Mouse (Mus musculus) stomach, postnatal 0 days (tissue): ENCODE measurements around the gene Nfia. TPM values are rescaled to one million over a fixed set of nuclear protein-coding genes. Genes with fewer than 3 reads are reported as not detected.
A peak's percentile ranks its signal among the peaks of the same experiment; 100 is the strongest.

ENCODE experiments used
- ATAC-seq: fragments of 200-750 bp; cut with Nextera tagmentation; 2 replicates; pipeline ENCODE4 v1.8.0; 2017; ENCODE audit not compliant: low FRiP score, low TSS enrichment
- DNase-seq: peaks from one replicate; pipeline ENCODE4 v3.0.0-alpha.2; 2016; ENCODE audit warnings: low spot score
- H3K27ac ChIP-seq: fragments of 300-500 bp; sonication (generic); replicated peaks from 2 replicates; pipeline ENCODE4 v1.5.1; 2014; ENCODE audit warnings: mild to moderate bottlenecking, control low read depth
- H3K27me3 ChIP-seq: fragments of 300-500 bp; sonication (generic); 2 replicates; pipeline ENCODE4 v1.6.1; 2014; ENCODE audit warnings: low read length; ENCODE audit not compliant: control insufficient read depth, insufficient read depth
- H3K36me3 ChIP-seq: fragments of 300-500 bp; sonication (generic); 2 replicates; pipeline ENCODE4 v1.6.1; 2014; ENCODE audit warnings: low read length, mixed read lengths; ENCODE audit not compliant: control insufficient read depth, insufficient read depth
- H3K4me1 ChIP-seq: fragments of 300-500 bp; sonication (generic); replicated peaks from 2 replicates; pipeline ENCODE4 v1.6.1; 2014; ENCODE audit warnings: antibody characterized with exemption; ENCODE audit not compliant: control insufficient read depth, insufficient read depth
- H3K4me2 ChIP-seq: fragments of 300-500 bp; sonication (generic); replicated peaks from 2 replicates; pipeline ENCODE4 v1.6.1; 2014; ENCODE audit warnings: low read depth, mild to moderate bottlenecking, control low read depth, moderate library complexity
- H3K4me3 ChIP-seq: fragments of 300-500 bp; sonication (generic); 2 replicates; pipeline ENCODE4 v1.5.1; 2014; ENCODE audit warnings: low read depth, low read length, control low read depth
- H3K9ac ChIP-seq: fragments of 300-500 bp; sonication (generic); 2 replicates; pipeline ENCODE4 v1.6.1; 2014; ENCODE audit warnings: mild to moderate bottlenecking, low read length, control low read depth, mixed read lengths
- H3K9me3 ChIP-seq: fragments of 300-500 bp; sonication (generic); 2 replicates; pipeline ENCODE4 v1.6.1; 2016; ENCODE audit warnings: low read length; ENCODE audit not compliant: control insufficient read depth
- CTCF ChIP-seq: IDR thresholded peaks from 2 replicates; pipeline ENCODE4 v1.5.1; 2016; ENCODE audit warnings: antibody characterized with exemption, low read depth, mild to moderate bottlenecking, moderate library complexity
- EP300 ChIP-seq: optimal IDR thresholded peaks from 2 replicates; pipeline ENCODE3; 2016; ENCODE audit warnings: antibody characterized with exemption
- WGBS: fragments of 180-500 bp; shearing (Covaris S2); extraction: QIAGEN DNeasy Blood & Tissue Kit; methylation state at CpG from one replicate; pipeline ENCODE4 v1.1.7; 2014; 5-methylcytosine and 5-hydroxymethylcytosine counted together
- polyA plus RNA-seq: library from polyadenylated mRNA; unstranded; fragments of >200 nt; fragmentation: Nextera tagmentation; extraction: Ambion mirVana; gene quantifications from 2 replicates; pipeline ENCODE4 v1.2.1, GENCODE M21; 2015

Gene Nfia
- polyA plus RNA-seq, 1 experiment from 2014 or later, result 26.0 TPM

GRCm38 (mm10) chr4:97743932-97744331 is 28.6 kb upstream of the Nfia start:
- Histone ChIP-seq H3K9ac (no peak overlapping the region), H3K27ac (no peak overlapping the region), H3K36me3 (no peaks in the 10 kb centered on the region), H3K4me2 (no peak overlapping the region), H3K9me3 (no peaks in the 10 kb centered on the region), H3K27me3 (no peaks in the 10 kb centered on the region), H3K4me1 (no peaks in the 10 kb centered on the region), H3K4me3 (no peak overlapping the region)
- DNase-seq (no peak), ATAC-seq (no peak)
- 52% methylated on average over 5 of the region's 5 CpGs for WGBS
- TF ChIP-seq CTCF (no peak), EP300 (no peak)

- H3K9ac ChIP-seq, result peak overlapping the region; percentile 45
- ATAC-seq, result peak; percentile 61
- 7% methylated on average over 32 of the region's 32 CpGs for WGBS
Measured at GRCm38 (mm10) chr4:97745296-97746105, 27.0 kb upstream of the Nfia start.

GRCm38 (mm10) chr4:97746106-97746900 is 26.2 kb upstream of the Nfia start:
- no peak overlapping the region for H3K27ac ChIP-seq
- DNase-seq, result no peak
- no peaks in the 10 kb centered on the region for H3K27me3 ChIP-seq
- WGBS, result 12% methylated on average over 19 of the region's 19 CpGs
- no peaks in the 10 kb centered on the region for H3K9me3 ChIP-seq
- TF ChIP-seq CTCF, result no peak
- TF ChIP-seq EP300, result no peak
- peak overlapping the region; percentile 45 for H3K9ac ChIP-seq
- peak overlapping the region; percentile 75 for H3K4me2 ChIP-seq
- H3K4me1 ChIP-seq, result no peaks in the 10 kb centered on the region
- peak overlapping the region; percentile 41 for H3K4me3 ChIP-seq
- no peaks in the 10 kb centered on the region for H3K36me3 ChIP-seq
- peak; percentile 19; the same call in 1 of the 2 replicates for ATAC-seq

More at GRCm38 (mm10) chr4:97745296-97746105, 27.0 kb upstream of the Nfia start:
- Histone ChIP-seq H3K27me3 (no peaks in the 10 kb centered on the region), H3K9me3 (no peaks in the 10 kb centered on the region), H3K4me1 (no peaks in the 10 kb centered on the region), H3K4me2 (peak overlapping the region; percentile 75), H3K36me3 (no peaks in the 10 kb centered on the region), H3K4me3 (peak overlapping the region; percentile 41), H3K27ac (no peak overlapping the region)
- peak; percentile 71 for DNase-seq
- TF ChIP-seq CTCF (peak; percentile 85), EP300 (no peak)

- Histone ChIP-seq H3K9ac (no peak overlapping the region), H3K4me3 (no peak overlapping the region), H3K27me3 (no peaks in the 10 kb centered on the region), H3K36me3 (no peaks in the 10 kb centered on the region), H3K9me3 (no peaks in the 10 kb centered on the region), H3K4me2 (no peak overlapping the region), H3K4me1 (no peaks in the 10 kb centered on the region; the same call in 1 of the 2 replicates), H3K27ac (no peak overlapping the region)
- no peak for DNase-seq
- TF ChIP-seq EP300, result no peak
- no peak for TF ChIP-seq CTCF
- no peak for ATAC-seq
- 54% methylated on average over 4 of the region's 4 CpGs for WGBS
Measured at GRCm38 (mm10) chr4:97750401-97750800, 22.1 kb upstream of the Nfia start.

- H3K4me2 ChIP-seq, result peak overlapping the region; percentile 83
- H3K9me3 ChIP-seq, result no peaks in the 10 kb centered on the region
- DNase-seq (peak; percentile 92), ATAC-seq (peak; percentile 91)
- H3K4me1 ChIP-seq, result no peaks in the 10 kb centered on the region; the same call in 1 of the 2 replicates
- 1% methylated on average over 20 of the region's 20 CpGs for WGBS
- no peaks in the 10 kb centered on the region for H3K36me3 ChIP-seq
- peak overlapping the region; percentile 97 for H3K27ac ChIP-seq
- peak overlapping the region; percentile 78 for H3K9ac ChIP-seq
- TF ChIP-seq EP300 (no peak), CTCF (peak; percentile 94)
- H3K4me3 ChIP-seq, result peak overlapping the region; percentile 53
- no peaks in the 10 kb centered on the region for H3K27me3 ChIP-seq
Measured at GRCm38 (mm10) chr4:97751030-97751482, 21.5 kb upstream of the Nfia start.
